In the genomic region with DNA sequence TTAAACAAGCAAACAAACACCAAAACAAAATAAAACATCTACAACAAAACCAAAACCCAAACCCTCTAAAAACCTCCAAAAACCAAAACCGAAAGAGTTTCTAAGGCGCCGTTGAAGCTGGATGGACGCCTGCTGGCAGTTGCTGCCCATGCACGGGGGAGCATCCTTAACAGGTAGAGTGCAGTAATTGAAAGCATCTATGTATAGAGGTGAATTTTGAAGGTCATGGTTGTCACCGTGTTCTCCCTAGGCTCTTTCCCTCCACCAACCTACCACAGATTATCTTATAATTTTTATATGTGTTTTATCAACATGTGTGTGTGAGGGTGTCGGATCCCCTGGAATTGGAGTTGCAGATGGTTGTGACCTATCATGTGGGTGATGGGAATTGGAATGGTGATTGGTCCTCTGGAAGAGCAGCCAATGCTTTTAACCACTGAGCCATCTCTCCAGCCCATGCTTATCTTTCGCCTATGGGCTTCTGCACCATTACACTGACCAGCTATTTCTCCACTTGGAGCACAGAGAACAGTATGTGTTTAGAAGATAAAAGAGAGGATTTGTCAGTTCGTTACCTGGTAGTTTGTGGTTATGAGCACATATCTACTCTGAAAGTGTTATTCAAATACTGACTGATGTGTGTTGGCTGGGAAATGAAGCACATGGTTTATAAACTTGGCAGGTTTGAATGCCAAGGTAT, we compare ENCODE assay signal across 23 mouse cellular contexts.
DNase-seq lines count a peak whose midpoint lies in the region; ATAC-seq and TF ChIP-seq lines count a peak whose summit lies in the region.
"Had no signal": no experiment of that assay in that cellular context is flagged by ENCODE, and none has a peak within 500 bp of the region (broad histone marks: within the 10 kb centered on the region; RNA-seq: fewer than 3 reads in every experiment).

No protein-coding gene starts in this region.

- TF ChIP-seq EP300 in stomach, postnatal 0 days (optimal IDR thresholded peaks at IDR 0.05): no peak

- H3K9me3 ChIP-seq in stomach, embryonic 15.5 days: no peaks in the 10 kb centered on the region
- H3K9me3 ChIP-seq in stomach, postnatal 0 days (ENCODE audit: control insufficient read depth, low read length): no peaks in the 10 kb centered on the region
- no peaks in the 10 kb centered on the region for H3K9me3 ChIP-seq in liver, embryonic 16.5 days (replicated peaks; ENCODE audit: control insufficient read depth, low read length)
- H3K9me3 ChIP-seq: embryonic facial prominence, embryonic 12.5 days; forebrain, embryonic 15.5 days; heart, embryonic 10.5 days; hindbrain, embryonic 10.5 days; intestine, embryonic 15.5 days; lung, embryonic 15.5 days had no signal

- intact Hi-C loops in heart, postnatal 10 days (cut with DNase I): no loop called here

- H3K4me1 ChIP-seq in stomach, embryonic 15.5 days: peaks cover 8% of the 10 kb centered on the region; the same call in 1 of the 2 replicates
- no peaks in the 10 kb centered on the region; the same call in 1 of the 2 replicates for H3K4me1 ChIP-seq in stomach, postnatal 0 days (replicated peaks; ENCODE audit: control insufficient read depth, insufficient read depth)
- H3K4me1 ChIP-seq in liver, embryonic 16.5 days (ENCODE audit: control insufficient read depth, low read depth, low read length): peaks cover 51% of the 10 kb centered on the region
- H3K4me1 ChIP-seq: forebrain, embryonic 15.5 days had no signal

- H3K36me3 ChIP-seq in stomach, embryonic 15.5 days: no peaks in the 10 kb centered on the region
- H3K36me3 ChIP-seq in stomach, postnatal 0 days (ENCODE audit: control insufficient read depth, insufficient read depth, low read length): no peaks in the 10 kb centered on the region
- H3K36me3 ChIP-seq in liver, embryonic 16.5 days (ENCODE audit: control insufficient read depth, insufficient read depth): no peaks in the 10 kb centered on the region
- H3K36me3 ChIP-seq: embryonic facial prominence, embryonic 12.5 days; forebrain, embryonic 15.5 days; heart, embryonic 10.5 days; hindbrain, embryonic 10.5 days; intestine, embryonic 15.5 days; lung, embryonic 15.5 days had no signal

- H3K9ac ChIP-seq in stomach, embryonic 15.5 days: no peak overlapping the region
- H3K9ac ChIP-seq in stomach, postnatal 0 days (ENCODE audit: low read length): no peak overlapping the region
- no peak overlapping the region for H3K9ac ChIP-seq in liver, embryonic 16.5 days (ENCODE audit: low read depth, low read length)
- H3K9ac ChIP-seq: embryonic facial prominence, embryonic 12.5 days; forebrain, embryonic 15.5 days; intestine, embryonic 15.5 days; lung, embryonic 15.5 days had no signal

- no peaks in the 10 kb centered on the region for H3K27me3 ChIP-seq in stomach, embryonic 15.5 days (replicated peaks)
- no peaks in the 10 kb centered on the region for H3K27me3 ChIP-seq in stomach, postnatal 0 days (ENCODE audit: control insufficient read depth, insufficient read depth, low read length)
- H3K27me3 ChIP-seq in liver, embryonic 16.5 days (ENCODE audit: control insufficient read depth, insufficient read depth, low read depth, low read length): no peaks in the 10 kb centered on the region; the same call in 1 of the 2 replicates
- H3K27me3 ChIP-seq: embryonic facial prominence, embryonic 12.5 days; forebrain, embryonic 15.5 days had no signal

- no peak overlapping the region for H3K27ac ChIP-seq in stomach, embryonic 15.5 days
- H3K27ac ChIP-seq in stomach, postnatal 0 days (replicated peaks): no peak overlapping the region
- peak overlapping the region; percentile 56 for H3K27ac ChIP-seq in liver, embryonic 16.5 days (ENCODE audit: low read length)
- H3K27ac ChIP-seq: embryonic facial prominence, embryonic 12.5 days; forebrain, embryonic 15.5 days; hindbrain, embryonic 10.5 days; intestine, embryonic 15.5 days; lung, embryonic 15.5 days had no signal

- TF ChIP-seq CTCF in stomach, postnatal 0 days (IDR thresholded peaks at IDR 0.05; ENCODE audit: low read depth): no peak

- no peak for DNase-seq in stomach, postnatal 0 days (ENCODE audit: low spot score)
- no peak for DNase-seq in testis, postnatal 14 days (ENCODE audit: low spot score)
- no peak for DNase-seq in heart, postnatal 10 days
- DNase-seq in layer of hippocampus, adult 11-12 months (ENCODE audit: low spot score): no peak
- DNase-seq: adrenal gland, postnatal 10 days; cerebellum, adult 18-20 months; cerebellum, postnatal 14 days; kidney, postnatal 25 days; lung, postnatal 36 days; spleen, adult 18-20 months; thymus, adult 2 months; thymus, postnatal 4 days had no signal

- no peak overlapping the region for H3K4me2 ChIP-seq in stomach, embryonic 15.5 days
- no peak overlapping the region for H3K4me2 ChIP-seq in stomach, postnatal 0 days (replicated peaks; ENCODE audit: low read depth)
- H3K4me2 ChIP-seq in liver, embryonic 16.5 days (ENCODE audit: low read depth, low read length): peak overlapping the region; percentile 11; the same call in 1 of the 2 replicates
- H3K4me2 ChIP-seq: embryonic facial prominence, embryonic 12.5 days; forebrain, embryonic 15.5 days; intestine, embryonic 15.5 days; lung, embryonic 15.5 days had no signal

- no peak overlapping the region for H3K4me3 ChIP-seq in stomach, embryonic 15.5 days (replicated peaks)
- no peak overlapping the region for H3K4me3 ChIP-seq in stomach, postnatal 0 days (ENCODE audit: low read depth, low read length)
- no peak overlapping the region for H3K4me3 ChIP-seq in liver, embryonic 16.5 days (ENCODE audit: low read depth, low read length)
- H3K4me3 ChIP-seq: embryonic facial prominence, embryonic 12.5 days; forebrain, embryonic 15.5 days; heart, embryonic 10.5 days; hindbrain, embryonic 10.5 days; intestine, embryonic 15.5 days; lung, embryonic 15.5 days had no signal

- WGBS in stomach, embryonic 15.5 days: 88% methylated on average over 9 of the region's 9 CpGs
- 85% methylated on average over 9 of the region's 9 CpGs for WGBS in stomach, postnatal 0 days
- WGBS in liver, embryonic 16.5 days (ENCODE audit: insufficient replicate concordance): 49% methylated on average over 9 of the region's 9 CpGs

- ATAC-seq in stomach, embryonic 15.5 days (ENCODE audit: insufficient read depth, low FRiP score, low read depth): peak; percentile 23; the same call in 1 of the 2 replicates
- no peak for ATAC-seq in stomach, postnatal 0 days (ENCODE audit: low FRiP score, low TSS enrichment)
- ATAC-seq in erythroid progenitor cell, adult 5-6 weeks (replicated peaks; ENCODE audit: low FRiP score, poor library complexity, severe bottlenecking): 0 out of 2 replicates have a peak, but pooled peaks have one; percentile 21
- ATAC-seq in liver, embryonic 16.5 days (ENCODE audit: low read depth): 0 out of 2 replicates have a peak, but pooled peaks have one; percentile 22
- ATAC-seq: CD4-positive, CD25-positive, alpha-beta regulatory T cell, adult 4 months; forebrain, embryonic 15.5 days; hindbrain, embryonic 16.5 days; intestine, embryonic 15.5 days had no signal
